In the genomic region with DNA sequence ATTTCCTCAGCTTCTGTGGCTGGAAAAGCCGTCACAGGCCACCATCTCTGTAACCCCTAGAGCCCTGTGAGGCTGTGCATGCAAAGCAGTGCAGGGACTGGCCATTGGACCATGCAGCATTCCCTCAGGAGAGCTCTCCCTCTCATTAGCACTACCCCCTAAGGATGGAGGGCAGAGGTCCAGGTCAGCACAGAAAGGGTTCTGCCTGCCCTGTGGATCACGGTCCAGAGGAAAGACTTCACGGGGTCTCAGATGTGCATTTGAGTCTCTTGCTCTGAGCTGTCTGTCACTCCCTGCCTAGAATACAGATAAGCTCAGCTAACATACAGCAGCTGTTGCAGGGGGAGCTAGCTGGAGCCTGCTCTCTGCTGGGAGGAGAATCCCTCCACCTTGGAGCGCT, we compare ENCODE assay signal across 17 mouse cellular contexts.
DNase-seq lines count a peak whose midpoint lies in the region; ATAC-seq and TF ChIP-seq lines count a peak whose summit lies in the region.
"Had no signal": no experiment of that assay in that cellular context is flagged by ENCODE, and none has a peak within 500 bp of the region (broad histone marks: within the 10 kb centered on the region; RNA-seq: fewer than 3 reads in every experiment).

No protein-coding gene starts in this region.

- H3K36me3 ChIP-seq in heart, embryonic 13.5 days: no peaks in the 10 kb centered on the region
- no peaks in the 10 kb centered on the region for H3K36me3 ChIP-seq in forebrain, postnatal 0 days (ENCODE audit: insufficient read depth)
- H3K36me3 ChIP-seq in midbrain, embryonic 12.5 days: no peaks in the 10 kb centered on the region
- H3K36me3 ChIP-seq: G1E; stomach, embryonic 15.5 days had no signal

- no peak for ATAC-seq in heart, embryonic 13.5 days (ENCODE audit: extremely low read depth, insufficient number of reproducible peaks, low FRiP score, low TSS enrichment)
- ATAC-seq in forebrain, postnatal 0 days: no peak
- peak; percentile 52; the same call in 1 of the 2 replicates for ATAC-seq in midbrain, embryonic 12.5 days (ENCODE audit: low FRiP score, low read depth)

- H3K9me3 ChIP-seq in heart, embryonic 13.5 days: no peaks in the 10 kb centered on the region
- no peaks in the 10 kb centered on the region for H3K9me3 ChIP-seq in forebrain, postnatal 0 days (ENCODE audit: low read length)
- no peaks in the 10 kb centered on the region for H3K9me3 ChIP-seq in midbrain, embryonic 12.5 days
- H3K9me3 ChIP-seq: G1E; stomach, embryonic 15.5 days had no signal

- no peak overlapping the region for H3K4me2 ChIP-seq in heart, embryonic 13.5 days
- no peak overlapping the region for H3K4me2 ChIP-seq in forebrain, postnatal 0 days (ENCODE audit: low read depth)
- H3K4me2 ChIP-seq in midbrain, embryonic 12.5 days (replicated peaks): no peak overlapping the region
- H3K4me2 ChIP-seq: stomach, embryonic 15.5 days had no signal

- no peak overlapping the region for H3K4me3 ChIP-seq in heart, embryonic 13.5 days
- no peak overlapping the region for H3K4me3 ChIP-seq in forebrain, postnatal 0 days (ENCODE audit: low read depth, low read length)
- no peak overlapping the region for H3K4me3 ChIP-seq in midbrain, embryonic 12.5 days
- H3K4me3 ChIP-seq: stomach, embryonic 15.5 days had no signal

- H3K27ac ChIP-seq in heart, embryonic 13.5 days (replicated peaks): peak overlapping the region; percentile 10; the same call in 1 of the 2 replicates
- no peak overlapping the region for H3K27ac ChIP-seq in forebrain, postnatal 0 days (ENCODE audit: low read depth, low read length)
- H3K27ac ChIP-seq in midbrain, embryonic 12.5 days (replicated peaks): peak overlapping the region; percentile 69
- H3K27ac ChIP-seq: liver, embryonic 14.5 days; macrophage; stomach, embryonic 15.5 days had no signal

- H3K4me1 ChIP-seq in heart, embryonic 13.5 days: no peaks in the 10 kb centered on the region
- no peaks in the 10 kb centered on the region; the same call in 1 of the 2 replicates for H3K4me1 ChIP-seq in forebrain, postnatal 0 days (ENCODE audit: insufficient read depth)
- peaks cover 10% of the 10 kb centered on the region; the same call in 1 of the 2 replicates for H3K4me1 ChIP-seq in midbrain, embryonic 12.5 days
- H3K4me1 ChIP-seq: stomach, embryonic 15.5 days had no signal

- no peak overlapping the region for H3K9ac ChIP-seq in heart, embryonic 13.5 days
- H3K9ac ChIP-seq in forebrain, postnatal 0 days: no peak overlapping the region
- no peak overlapping the region for H3K9ac ChIP-seq in midbrain, embryonic 12.5 days (replicated peaks)
- H3K9ac ChIP-seq: liver, embryonic 14.5 days; stomach, embryonic 15.5 days had no signal

- WGBS in heart, embryonic 13.5 days: 36% methylated on average over 4 of the region's 4 CpGs
- WGBS in forebrain, postnatal 0 days: 21% methylated on average over 4 of the region's 4 CpGs
- WGBS in midbrain, embryonic 12.5 days: 32% methylated on average over 4 of the region's 4 CpGs

- no peaks in the 10 kb centered on the region for H3K27me3 ChIP-seq in heart, embryonic 13.5 days (replicated peaks)
- H3K27me3 ChIP-seq in forebrain, postnatal 0 days (ENCODE audit: insufficient read depth, low read length): no peaks in the 10 kb centered on the region
- H3K27me3 ChIP-seq in midbrain, embryonic 12.5 days: no peaks in the 10 kb centered on the region
- H3K27me3 ChIP-seq: stomach, embryonic 15.5 days had no signal

- no peak for DNase-seq in heart, postnatal 25 days (ENCODE audit: low spot score)
- peak; percentile 23 for DNase-seq in embryo, embryonic 10.5 days (ENCODE audit: low spot score)
- DNase-seq in forebrain, postnatal 0 days: no peak
- no peak for DNase-seq in right cerebral cortex, adult 2 months (ENCODE audit: low spot score in 2 of 2)
- no peak for DNase-seq in frontal cortex, postnatal 10 days (ENCODE audit: low spot score in 2 of 2)
- no peak for DNase-seq in gastrocnemius, postnatal 4 days (ENCODE audit: low spot score in 2 of 2)
- DNase-seq: cerebellum, postnatal 36 days; gastrocnemius, postnatal 25 days; kidney, postnatal 4 days; right cerebral cortex, postnatal 14 days; thymus, postnatal 25 days had no signal

- intact Hi-C loops in heart, postnatal 25 days (cut with DNase I): no loop called here

- TF ChIP-seq CTCF in forebrain, postnatal 0 days (IDR thresholded peaks at IDR 0.05; ENCODE audit: low read depth): 0 out of 2 replicates have a peak, but pooled peaks have one; percentile 5
